Mouse (Mus musculus) forebrain, embryonic 13.5 days (tissue): ENCODE results near the gene Igfbp3. TPM values are rescaled to one million over a fixed set of nuclear protein-coding genes. Genes with fewer than 3 reads are reported as not detected.
"Not testable (repeated sequence)": the region's sequence is repeated elsewhere in the genome, so short reads cannot be mapped to it uniquely, and the experiment has no call there.

Source experiments
- ATAC-seq: fragments of 200-750 bp; cut with Nextera tagmentation; 2 replicates; pipeline ENCODE4 v1.8.0; 2017
- H3K27ac ChIP-seq: fragments of 300-500 bp; sonication (generic); 2 replicates; pipeline ENCODE4 v1.5.1; 2015; ENCODE audit warnings: inconsistent platforms, mild to moderate bottlenecking, moderate library complexity
- H3K27me3 ChIP-seq: fragments of 300-500 bp; sonication (generic); 2 replicates; pipeline ENCODE4 v1.6.1; 2015; ENCODE audit warnings: mild to moderate bottlenecking, inconsistent platforms
- H3K36me3 ChIP-seq: fragments of 300-500 bp; sonication (generic); 2 replicates; pipeline ENCODE4 v1.6.1; 2015; ENCODE audit warnings: mild to moderate bottlenecking, inconsistent platforms; ENCODE audit not compliant: poor library complexity, severe bottlenecking
- H3K4me1 ChIP-seq: fragments of 300-500 bp; sonication (generic); 2 replicates; pipeline ENCODE4 v1.6.1; 2015; ENCODE audit warnings: inconsistent platforms
- H3K4me2 ChIP-seq: fragments of 300-500 bp; sonication (generic); 2 replicates; pipeline ENCODE4 v1.6.1; 2015; ENCODE audit warnings: inconsistent platforms, mild to moderate bottlenecking, moderate library complexity
- H3K4me3 ChIP-seq: fragments of 300-500 bp; sonication (generic); 2 replicates; pipeline ENCODE4 v1.5.1; 2015; ENCODE audit warnings: mild to moderate bottlenecking, inconsistent platforms
- H3K9ac ChIP-seq: fragments of 300-500 bp; sonication (generic); 2 replicates; pipeline ENCODE4 v1.6.1; 2015; ENCODE audit warnings: mild to moderate bottlenecking, inconsistent platforms
- H3K9me3 ChIP-seq: fragments of 300-500 bp; sonication (generic); replicated peaks from 2 replicates; pipeline ENCODE4 v1.6.1; 2016; ENCODE audit warnings: inconsistent platforms
- WGBS: fragments of 180-500 bp; shearing (Covaris S2); methylation state at CpG from one replicate; pipeline ENCODE4 v1.1.7; 2015; 5-methylcytosine and 5-hydroxymethylcytosine counted together
- polyA plus RNA-seq: library from polyadenylated mRNA; unstranded; fragments of >200 nt; fragmentation: Nextera tagmentation; extraction: Ambion mirVana; gene quantifications from 2 replicates; pipeline ENCODE4 v1.2.1, GENCODE M21; 2015

Igfbp3 gene
- polyA plus RNA-seq, 1 experiment from 2014 or later = 11.6 TPM

- no peaks in the 10 kb centered on the region for H3K4me1 ChIP-seq
- no peak for ATAC-seq
- no peaks in the 10 kb centered on the region for H3K27me3 ChIP-seq
- WGBS = 77% methylated on average over 4 of the region's 4 CpGs
- no peak overlapping the region for H3K27ac ChIP-seq
- H3K36me3 ChIP-seq = no peaks in the 10 kb centered on the region
- H3K9me3 ChIP-seq = no peaks in the 10 kb centered on the region
- no peak overlapping the region for H3K4me3 ChIP-seq
- no peak overlapping the region for H3K9ac ChIP-seq
- no peak overlapping the region for H3K4me2 ChIP-seq
Observed at GRCm38 (mm10) chr11:7230000-7230399, 16.3 kb upstream of the Igfbp3 start.

GRCm38 (mm10) chr11:7228107-7228506, 14.4 kb upstream of the Igfbp3 start:
- no peak for ATAC-seq
- Histone ChIP-seq H3K4me3 (no peak overlapping the region), H3K9me3 (no peaks in the 10 kb centered on the region), H3K9ac (no peak overlapping the region), H3K4me2 (no peak overlapping the region), H3K36me3 (no peaks in the 10 kb centered on the region), H3K27me3 (no peaks in the 10 kb centered on the region), H3K27ac (no peak overlapping the region), H3K4me1 (no peaks in the 10 kb centered on the region)
- WGBS = 83% methylated on average over 4 of the region's 4 CpGs

- ATAC-seq = no peak
- no peak overlapping the region for H3K4me3 ChIP-seq
- no peaks in the 10 kb centered on the region for H3K4me1 ChIP-seq
- no peak overlapping the region for H3K27ac ChIP-seq
- WGBS = 90% methylated on average over 7 of the region's 7 CpGs
- H3K9ac ChIP-seq = no peak overlapping the region
- H3K9me3 ChIP-seq = no peaks in the 10 kb centered on the region; the same call in 1 of the 2 replicates
- no peaks in the 10 kb centered on the region for H3K27me3 ChIP-seq
- H3K36me3 ChIP-seq = no peaks in the 10 kb centered on the region
- H3K4me2 ChIP-seq = no peak overlapping the region
Observed at GRCm38 (mm10) chr11:7226810-7227550, 13.3 kb upstream of the Igfbp3 start.

- Histone ChIP-seq H3K4me2 (no peak overlapping the region), H3K9ac (no peak overlapping the region), H3K27me3 (no peaks in the 10 kb centered on the region), H3K9me3 (no peaks in the 10 kb centered on the region; the same call in 1 of the 2 replicates), H3K27ac (no peak overlapping the region), H3K4me1 (no peaks in the 10 kb centered on the region), H3K36me3 (no peaks in the 10 kb centered on the region), H3K4me3 (no peak overlapping the region)
- ATAC-seq = peak; percentile 80; the same call in 1 of the 2 replicates
- 69% methylated on average over 2 of the region's 2 CpGs for WGBS
Observed at GRCm38 (mm10) chr11:7226200-7226599, 12.5 kb upstream of the Igfbp3 start.

GRCm38 (mm10) chr11:7221826-7222225, 8.1 kb upstream of the Igfbp3 start:
- 78% methylated on average over 8 of the region's 8 CpGs for WGBS
- not testable (repeated sequence) for H3K4me1 ChIP-seq, ATAC-seq, H3K9ac ChIP-seq, H3K27me3 ChIP-seq, H3K4me3 ChIP-seq, H3K36me3 ChIP-seq, H3K27ac ChIP-seq, H3K9me3 ChIP-seq, H3K4me2 ChIP-seq

- H3K27ac ChIP-seq = no peak overlapping the region
- H3K4me1 ChIP-seq = peaks cover 22% of the 10 kb centered on the region
- no peaks in the 10 kb centered on the region for H3K9me3 ChIP-seq
- H3K9ac ChIP-seq = no peak overlapping the region
- no peak for ATAC-seq
- H3K4me2 ChIP-seq = no peak overlapping the region
- H3K36me3 ChIP-seq = no peaks in the 10 kb centered on the region
- H3K4me3 ChIP-seq = no peak overlapping the region
- WGBS = 8% methylated on average over 8 of the region's 8 CpGs
- peaks cover 32% of the 10 kb centered on the region for H3K27me3 ChIP-seq
Observed at GRCm38 (mm10) chr11:7215703-7216102, 2.0 kb upstream of the Igfbp3 start.

GRCm38 (mm10) chr11:7214761-7215160, 1.0 kb upstream of the Igfbp3 start:
- no peak overlapping the region for H3K27ac ChIP-seq
- H3K9ac ChIP-seq = no peak overlapping the region
- H3K27me3 ChIP-seq = peaks cover 33% of the 10 kb centered on the region
- 7% methylated on average over 14 of the region's 14 CpGs for WGBS
- peaks cover 22% of the 10 kb centered on the region for H3K4me1 ChIP-seq
- H3K36me3 ChIP-seq = no peaks in the 10 kb centered on the region
- no peaks in the 10 kb centered on the region for H3K9me3 ChIP-seq
- no peak for ATAC-seq
- H3K4me2 ChIP-seq = peak overlapping the region; percentile 86
- peak overlapping the region; percentile 58; the same call in 1 of the 2 replicates for H3K4me3 ChIP-seq

- no peak; the same call in 1 of the 2 replicates for ATAC-seq
- peak overlapping the region; percentile 58 for H3K4me3 ChIP-seq
- H3K27ac ChIP-seq = no peak overlapping the region
- peaks cover 33% of the 10 kb centered on the region for H3K27me3 ChIP-seq
- WGBS = under 1% methylated on average over 12 of the region's 12 CpGs
- peak overlapping the region; percentile 74 for H3K9ac ChIP-seq
- H3K9me3 ChIP-seq = no peaks in the 10 kb centered on the region
- H3K4me2 ChIP-seq = peak overlapping the region; percentile 86
- no peaks in the 10 kb centered on the region for H3K36me3 ChIP-seq
- H3K4me1 ChIP-seq = peaks cover 22% of the 10 kb centered on the region
Observed at GRCm38 (mm10) chr11:7214342-7214660, 578 bp upstream of the Igfbp3 start.

GRCm38 (mm10) chr11:7213161-7213500, 592 bp downstream of the Igfbp3 start:
- no peak for ATAC-seq
- H3K36me3 ChIP-seq = no peaks in the 10 kb centered on the region
- peak overlapping the region; percentile 62 for H3K27ac ChIP-seq
- peak overlapping the region; percentile 74 for H3K9ac ChIP-seq
- H3K4me2 ChIP-seq = peak overlapping the region; percentile 86
- H3K4me3 ChIP-seq = peak overlapping the region; percentile 58
- H3K27me3 ChIP-seq = peaks cover 33% of the 10 kb centered on the region
- no peaks in the 10 kb centered on the region for H3K9me3 ChIP-seq
- peaks cover 22% of the 10 kb centered on the region for H3K4me1 ChIP-seq
- 1% methylated on average over 19 of the region's 19 CpGs for WGBS

- H3K36me3 ChIP-seq = no peaks in the 10 kb centered on the region
- 23% methylated on average over 17 of the region's 17 CpGs for WGBS
- H3K27me3 ChIP-seq = peaks cover 33% of the 10 kb centered on the region
- no peak overlapping the region for H3K9ac ChIP-seq
- no peaks in the 10 kb centered on the region for H3K9me3 ChIP-seq
- peak overlapping the region; percentile 86 for H3K4me2 ChIP-seq
- peaks cover 22% of the 10 kb centered on the region for H3K4me1 ChIP-seq
- H3K4me3 ChIP-seq = peak overlapping the region; percentile 58
- no peak for ATAC-seq
- H3K27ac ChIP-seq = no peak overlapping the region
Observed at GRCm38 (mm10) chr11:7212126-7212798, 1.5 kb downstream of the Igfbp3 start.

- peaks cover 33% of the 10 kb centered on the region for H3K27me3 ChIP-seq
- WGBS = 35% methylated on average over 9 of the region's 9 CpGs
- no peak overlapping the region for H3K4me2 ChIP-seq
- no peak overlapping the region for H3K4me3 ChIP-seq
- no peaks in the 10 kb centered on the region for H3K9me3 ChIP-seq
- no peak overlapping the region for H3K27ac ChIP-seq
- no peak for ATAC-seq
- H3K36me3 ChIP-seq = no peaks in the 10 kb centered on the region
- H3K4me1 ChIP-seq = peaks cover 22% of the 10 kb centered on the region
- H3K9ac ChIP-seq = no peak overlapping the region
Observed at GRCm38 (mm10) chr11:7211211-7211610, 2.5 kb downstream of the Igfbp3 start.

- Histone ChIP-seq H3K9ac (no peak overlapping the region), H3K36me3 (no peaks in the 10 kb centered on the region), H3K27ac (no peak overlapping the region), H3K4me3 (no peak overlapping the region), H3K4me2 (no peak overlapping the region), H3K9me3 (no peaks in the 10 kb centered on the region), H3K27me3 (peaks cover 33% of the 10 kb centered on the region), H3K4me1 (peaks cover 22% of the 10 kb centered on the region)
- no peak for ATAC-seq
- WGBS = 22% methylated on average over 6 of the region's 6 CpGs
Observed at GRCm38 (mm10) chr11:7210343-7210742, 3.4 kb downstream of the Igfbp3 start.
